29 mouse cellular contexts compared by ENCODE assay signal in genomic region chr11:59937615-59938014, GRCm38 (mm10). TPM values are rescaled to one million over a fixed set of nuclear protein-coding genes. Genes with fewer than 3 reads are reported as not detected.
DNase-seq lines count a peak whose midpoint lies in the region; ATAC-seq lines count a peak whose summit lies in the region.
"Had no signal": no experiment of that assay in that cellular context is flagged by ENCODE, and none has a peak within 500 bp of the region (broad histone marks: within the 10 kb centered on the region; RNA-seq: fewer than 3 reads in every experiment).

No protein-coding gene starts in this region.

- intact Hi-C loops in heart, postnatal 14 days (cut with DNase I) = no loop called here

- no peaks in the 10 kb centered on the region for H3K9me3 ChIP-seq in heart, embryonic 10.5 days
- H3K9me3 ChIP-seq: forebrain, embryonic 12.5 days; heart, embryonic 15.5 days; hindbrain, embryonic 13.5 days; limb, embryonic 12.5 days; liver, embryonic 15.5 days; stomach, embryonic 15.5 days had no signal

- peak overlapping the region; percentile 31; the same call in 1 of the 2 replicates for H3K27ac ChIP-seq in heart, embryonic 10.5 days
- H3K27ac ChIP-seq in brown adipose tissue, adult 24 weeks (replicated peaks; ENCODE audit: low read depth, low read length) = peak overlapping the region; percentile 53
- H3K27ac ChIP-seq: forebrain, embryonic 12.5 days; heart, embryonic 15.5 days; hindbrain, embryonic 13.5 days; kidney, postnatal 0 days; limb, embryonic 12.5 days; liver, embryonic 15.5 days; stomach, embryonic 15.5 days had no signal

- H3K36me3 ChIP-seq in heart, embryonic 10.5 days = no peaks in the 10 kb centered on the region
- H3K36me3 ChIP-seq: forebrain, embryonic 12.5 days; heart, embryonic 15.5 days; hindbrain, embryonic 13.5 days; limb, embryonic 12.5 days; liver, embryonic 15.5 days; stomach, embryonic 15.5 days had no signal

- H3K27me3 ChIP-seq in heart, embryonic 10.5 days (ENCODE audit: insufficient read depth, poor library complexity, severe bottlenecking) = peaks cover 6% of the 10 kb centered on the region
- H3K27me3 ChIP-seq: heart, embryonic 15.5 days; limb, embryonic 12.5 days; liver, embryonic 15.5 days; stomach, embryonic 15.5 days had no signal

- no peak for ATAC-seq in frontal cortex, adult (ENCODE audit: low TSS enrichment)
- ATAC-seq: forebrain, postnatal 0 days; intestine, embryonic 16.5 days; midbrain, embryonic 16.5 days had no signal

- no peak overlapping the region for H3K4me3 ChIP-seq in heart, embryonic 10.5 days
- no peak overlapping the region for H3K4me3 ChIP-seq in brown adipose tissue, adult 24 weeks (ENCODE audit: insufficient read depth, low read depth, low read length)
- H3K4me3 ChIP-seq: erythroblast, embryonic 14.5 days; forebrain, embryonic 12.5 days; heart, embryonic 15.5 days; hindbrain, embryonic 13.5 days; limb, embryonic 12.5 days; liver, embryonic 15.5 days; stomach, embryonic 15.5 days had no signal

- WGBS in heart, embryonic 10.5 days = 32% methylated on average over 2 of the region's 2 CpGs

- H3K4me1 ChIP-seq in heart, embryonic 10.5 days = peaks cover 30% of the 10 kb centered on the region
- peaks cover 15% of the 10 kb centered on the region; the same call in 1 of the 2 replicates for H3K4me1 ChIP-seq in brown adipose tissue, adult 24 weeks (ENCODE audit: control insufficient read depth, insufficient read depth, insufficient read length, low read length)
- H3K4me1 ChIP-seq: forebrain, embryonic 12.5 days had no signal

- no peak for DNase-seq in heart, embryonic 10.5 days (ENCODE audit: low spot score)
- no peak for DNase-seq in heart, postnatal 14 days
- peak; percentile 77 for DNase-seq in adrenal gland, adult 8-10 months
- no peak for DNase-seq in spleen, postnatal 36 days (ENCODE audit: low spot score in 2 of 2)
- DNase-seq in cerebellum, adult 9-11 months = no peak
- DNase-seq: cerebellum, adult 11-12 months; cerebellum, postnatal 10 days; forebrain, postnatal 0 days; gastrocnemius, postnatal 14 days; heart, postnatal 4 days; kidney, adult 8-10 months; layer of hippocampus, adult 9-11 months; lung, embryonic 14.5 days; retina, postnatal 1 day; right cerebral cortex, postnatal 14 days; thymus, adult 2 months; thymus, postnatal 36 days had no signal

RNA-seq across cellular contexts. Expression of gene Med9, which starts 10.4 kb away (rescaled TPM):
- 51.8 and 55.6 TPM in 2 replicates for polyA plus RNA-seq in heart, embryonic 10.5 days (2016; fragmentation: Nextera tagmentation; extraction: Ambion mirVana)
- 10 to 100 TPM; 22.4 TPM for total RNA-seq in heart, postnatal 14 days (2021)
- total RNA-seq in adrenal gland, adult 8-10 months (2022) = 10 to 100 TPM; 29.4 to 39.1 (median 33.2) TPM
- polyA plus RNA-seq in brown adipose tissue, adult 24 weeks (2012; ENCODE audit: insufficient read depth, insufficient read length, missing spikeins) = 18.2 and 21.6 TPM in 2 replicates

RNA-seq across cellular contexts. Expression of gene Rasd1, which starts 27.1 kb away (rescaled TPM):
- polyA plus RNA-seq in heart, embryonic 10.5 days (2016; fragmentation: Nextera tagmentation; extraction: Ambion mirVana) = 12.2 and 17.4 TPM in 2 replicates
- total RNA-seq in heart, postnatal 14 days (2021) = 10 to 100 TPM; 11.9 to 13.4 TPM
- total RNA-seq in adrenal gland, adult 8-10 months (2022) = 10 to 100 TPM; 19.1 to 34.7 (median 26.7) TPM
- polyA plus RNA-seq in brown adipose tissue, adult 24 weeks (2012; ENCODE audit: insufficient read depth, insufficient read length, missing spikeins) = 38.5 and 46.6 TPM in 2 replicates
- polyA plus RNA-seq: erythroblast, embryonic 14.5 days had no signal
